Mouse (Mus musculus) MEL (cell line): ENCODE data around the gene Prkch. TPM values are rescaled to one million over a fixed set of nuclear protein-coding genes. Genes with fewer than 3 reads are reported as not detected.

ENCODE experiments used
- DNase-seq: peaks from one replicate; pipeline ENCODE4 v3.0.0; 2011; ENCODE audit warnings: low read depth, low spot score
- H3K27ac ChIP-seq: 2 replicates; pipeline ENCODE4 v1.5.1; 2012; ENCODE audit warnings: low read depth, mild to moderate bottlenecking, control low read depth, low read length, moderate library complexity; ENCODE audit not compliant: control insufficient read depth
- H3K27me3 ChIP-seq, 2 experiments: fragments of 150-350 bp in 1 of 2; sonication (generic) in 1 of 2; 2 replicates each; pipeline ENCODE4 v1.6.1; 2012; ENCODE audit warnings: low read length in 2 of 2, mild to moderate bottlenecking in 2 of 2, improper control_type of control experiment in 1 of 2, moderate library complexity in 1 of 2; ENCODE audit not compliant: insufficient read depth in 2 of 2, control insufficient read depth in 1 of 2
- H3K36me3 ChIP-seq, 2 experiments: 2 replicates each; pipeline ENCODE4 v1.6.1; 2012 to 2014; ENCODE audit warnings: low read length in 2 of 2, improper control_type of control experiment in 1 of 2, inconsistent platforms in 1 of 2, mild to moderate bottlenecking in 1 of 2; ENCODE audit not compliant: insufficient read depth in 2 of 2, control insufficient read depth in 1 of 2
- H3K4me1 ChIP-seq, 2 experiments: fragments of 150-350 bp in 1 of 2; sonication (generic) in 1 of 2; 2 replicates each; pipeline ENCODE4 v1.6.1; 2012; ENCODE audit warnings: low read length in 2 of 2, improper control_type of control experiment in 1 of 2, mild to moderate bottlenecking in 1 of 2; ENCODE audit not compliant: insufficient read depth in 2 of 2, control insufficient read depth in 1 of 2
- H3K4me3 ChIP-seq, 2 experiments: fragments of 150-350 bp in 1 of 2; sonication (generic) in 1 of 2; 2 replicates each; pipeline ENCODE4 v1.5.1; 2012; ENCODE audit warnings: low read depth in 2 of 2, low read length in 2 of 2, mild to moderate bottlenecking in 2 of 2, moderate library complexity in 2 of 2, control low read depth in 1 of 2, improper control_type of control experiment in 1 of 2; ENCODE audit not compliant: control insufficient read depth in 1 of 2, insufficient read depth in 1 of 2
- H3K79me2 ChIP-seq: 2 replicates; pipeline ENCODE4 v1.6.1; 2012; ENCODE audit warnings: mild to moderate bottlenecking, low read length, moderate library complexity; ENCODE audit not compliant: control insufficient read depth, poor library complexity, insufficient read depth
- H3K9ac ChIP-seq: 2 replicates; pipeline ENCODE4 v1.6.1; 2012; ENCODE audit warnings: low read depth, mild to moderate bottlenecking, control low read depth, low read length, moderate library complexity; ENCODE audit not compliant: control insufficient read depth, poor library complexity, severe bottlenecking
- H3K9me3 ChIP-seq: fragments of 150-350 bp; sonication (generic); replicated peaks from 2 replicates; pipeline ENCODE4 v1.6.1; 2012; ENCODE audit warnings: mild to moderate bottlenecking, low read length, improper control_type of control experiment, moderate library complexity; ENCODE audit not compliant: insufficient read depth
- BHLHE40 ChIP-seq: IDR thresholded peaks from 2 replicates; pipeline ENCODE4 v1.6.1; 2012; ENCODE audit warnings: low read depth, mild to moderate bottlenecking, inconsistent platforms, low read length, improper control_type of control experiment, borderline replicate concordance
- CHD2 ChIP-seq: IDR thresholded peaks from 2 replicates; pipeline ENCODE4 v1.6.1; 2011; ENCODE audit warnings: low read length, improper control_type of control experiment
- CTCF ChIP-seq, 3 experiments: IDR thresholded peaks in 2 of 3; conservative IDR thresholded peaks in 1 of 3; 2 replicates each; pipeline ENCODE4 v1.5.1; 2011 to 2012; ENCODE audit warnings: low read length in 3 of 3, low read depth in 2 of 3, mild to moderate bottlenecking in 2 of 3, improper control_type of control experiment in 1 of 3, inconsistent platforms in 1 of 3, mixed read lengths in 1 of 3, moderate library complexity in 1 of 3; ENCODE audit not compliant: control insufficient read depth in 1 of 3, insufficient read depth in 1 of 3, poor library complexity in 1 of 3, severe bottlenecking in 1 of 3
- E2F4 ChIP-seq: IDR thresholded peaks from 2 replicates; pipeline ENCODE4 v1.6.1; 2011; ENCODE audit warnings: low read depth, low read length, improper control_type of control experiment, borderline replicate concordance
- ETS1 ChIP-seq: IDR thresholded peaks from 2 replicates; pipeline ENCODE4 v1.6.1; 2012; ENCODE audit warnings: low read depth, mild to moderate bottlenecking, inconsistent platforms, low read length, improper control_type of control experiment, moderate library complexity
- GABPA ChIP-seq: IDR thresholded peaks from 2 replicates; pipeline ENCODE4 v1.6.1; 2012; ENCODE audit warnings: low read depth, mild to moderate bottlenecking, inconsistent platforms, low read length, improper control_type of control experiment, moderate library complexity
- GATA1 ChIP-seq: IDR thresholded peaks from 2 replicates; pipeline ENCODE4 v1.6.1; 2011; ENCODE audit warnings: low read depth, low read length, improper control_type of control experiment
- HCFC1 ChIP-seq: IDR thresholded peaks from 2 replicates; pipeline ENCODE4 v1.6.1; 2012; ENCODE audit warnings: low read depth, mild to moderate bottlenecking, inconsistent platforms, low read length, improper control_type of control experiment, moderate library complexity
- MEF2A ChIP-seq: IDR thresholded peaks from 2 replicates; pipeline ENCODE4 v1.6.1; 2014; ENCODE audit warnings: low read depth, mild to moderate bottlenecking, inconsistent platforms, low read length, improper control_type of control experiment; ENCODE audit not compliant: poor library complexity, insufficient replicate concordance, severe bottlenecking; ENCODE audit errors: extremely low read depth
- POLR2A ChIP-seq, 2 experiments: IDR thresholded peaks; 2 replicates each; pipeline ENCODE4 v1.6.1; 2011 to 2012; ENCODE audit warnings: low read length in 2 of 2, mild to moderate bottlenecking in 2 of 2, control low read depth in 1 of 2, improper control_type of control experiment in 1 of 2, low read depth in 1 of 2, moderate library complexity in 1 of 2; ENCODE audit not compliant: control insufficient read depth in 1 of 2, insufficient read depth in 1 of 2, poor library complexity in 1 of 2
- RCOR1 ChIP-seq: IDR thresholded peaks from 2 replicates; pipeline ENCODE4 v1.6.1; 2012; ENCODE audit warnings: low read depth, mild to moderate bottlenecking, inconsistent platforms, low read length, improper control_type of control experiment
- TAL1 ChIP-seq: IDR thresholded peaks from 2 replicates; pipeline ENCODE4 v1.6.1; 2012; ENCODE audit warnings: mild to moderate bottlenecking, inconsistent platforms, low read length, moderate library complexity, mixed read lengths
- TCF12 ChIP-seq: IDR thresholded peaks from 2 replicates; pipeline ENCODE4 v1.6.1; 2014; ENCODE audit warnings: low read depth, mild to moderate bottlenecking, inconsistent platforms, low read length, improper control_type of control experiment, moderate library complexity
- USF2 ChIP-seq, 2 experiments: IDR thresholded peaks; 2 replicates each; pipeline ENCODE4 v1.6.1; 2011 to 2012; ENCODE audit warnings: improper control_type of control experiment in 2 of 2, low read length in 2 of 2, borderline replicate concordance in 1 of 2, inconsistent platforms in 1 of 2, low read depth in 1 of 2, mild to moderate bottlenecking in 1 of 2; ENCODE audit not compliant: insufficient read depth in 1 of 2
- polyA plus RNA-seq, 2 experiments: library from polyadenylated mRNA; stranded (reverse) in 1 of 2; unstranded in 1 of 2; fragments of >175 nt in 1 of 2; fragments of >200 nt in 1 of 2; gene quantifications; 2 replicates each; pipeline versions ENCODE4 v1.2.1 to v1.2.4; 2012; ENCODE audit warnings: low replicate concordance in 2 of 2, low read depth in 1 of 2; ENCODE audit not compliant: insufficient read length in 2 of 2, insufficient read depth in 1 of 2, missing spikeins in 1 of 2
- total RNA-seq: library from RNA; depleted of rRNA; stranded (reverse); fragments of 300-350 nt; gene quantifications from 2 replicates; pipeline ENCODE4 v1.2.3, GENCODE M21; 2012

Gene Prkch
- total and polyA plus RNA-seq, 3 experiments, result not detected

DNA sequence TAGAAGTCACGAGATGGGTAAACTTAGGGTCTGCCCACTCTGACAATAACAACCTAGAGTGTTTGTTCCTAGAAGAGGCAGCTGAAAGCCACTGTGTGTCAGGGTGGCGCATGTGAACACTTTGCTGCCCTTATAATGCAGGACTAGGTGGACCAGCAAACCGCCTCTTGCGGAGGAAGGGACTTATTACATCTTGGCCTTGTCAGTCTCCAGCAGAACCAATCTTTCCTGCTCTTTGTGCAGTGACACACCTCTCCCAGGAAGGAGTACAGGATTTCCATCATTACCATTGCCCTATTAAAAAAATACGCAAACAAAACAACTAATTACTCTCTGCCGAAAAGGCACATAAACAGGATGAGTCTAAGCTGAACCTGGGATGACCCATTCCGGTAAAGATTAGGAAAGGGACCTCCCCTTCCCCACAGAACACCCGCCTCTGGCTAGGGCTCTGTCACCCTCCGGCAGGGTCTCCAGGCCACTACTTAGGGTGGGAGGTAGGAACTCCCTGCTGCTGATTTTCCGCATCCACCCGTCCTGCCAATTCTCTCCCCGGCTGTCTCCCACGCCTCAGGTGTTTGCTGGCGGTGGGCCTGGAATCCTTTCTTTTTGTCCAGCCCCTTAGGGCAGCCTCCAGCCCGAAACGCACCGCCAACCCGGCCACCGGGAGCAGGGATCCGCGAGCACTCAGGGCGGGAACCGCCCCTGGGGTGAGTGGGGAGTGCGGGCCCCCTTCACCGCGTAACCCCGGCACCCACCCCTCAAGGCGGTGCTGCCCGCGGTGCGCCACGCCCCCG is 585 bp upstream of the Prkch start:
- Histone ChIP-seq H3K4me1 (no peaks in the 10 kb centered on the region), H3K27me3 (no peaks in the 10 kb centered on the region)
- DNase-seq, result no peak
- TF ChIP-seq MEF2A (no peak), RCOR1 (no peak), TCF12 (no peak), BHLHE40 (no peak), CTCF (IDR thresholded peaks at IDR 0.05 in 2 of 3, conservative IDR thresholded peaks at IDR 0.05 in 1 of 3; ENCODE audit: control insufficient read depth in 1 of 3, insufficient read depth in 1 of 3, low read depth in 2 of 3, low read length in 3 of 3, poor library complexity in 1 of 3, severe bottlenecking in 1 of 3) (no peak)
- TF ChIP-seq, all 39 proteins: peak for 0
- Histone ChIP-seq H3K9me3 (no peaks in the 10 kb centered on the region), H3K9ac (no peak overlapping the region), H3K79me2 (no peaks in the 10 kb centered on the region), H3K4me3 (no peak overlapping the region), H3K27ac (no peak overlapping the region), H3K36me3 (no peaks in the 10 kb centered on the region)

GRCm38 (mm10) chr12:73585241-73585801 is 725 bp downstream of the Prkch start:
- Histone ChIP-seq H3K36me3 (no peaks in the 10 kb centered on the region), H3K4me3 (no peak overlapping the region), H3K27me3 (no peaks in the 10 kb centered on the region), H3K9me3 (no peaks in the 10 kb centered on the region), H3K9ac (no peak overlapping the region), H3K27ac (no peak overlapping the region), H3K4me1 (no peaks in the 10 kb centered on the region), H3K79me2 (no peaks in the 10 kb centered on the region)
- TF ChIP-seq USF2 (IDR thresholded peaks at IDR 0.05; ENCODE audit: borderline replicate concordance in 1 of 2, insufficient read depth in 1 of 2, low read depth in 1 of 2, low read length in 2 of 2), result no peak
- no peak for TF ChIP-seq TCF12
- TF ChIP-seq TAL1, result no peak
- no peak for TF ChIP-seq GATA1
- TF ChIP-seq MEF2A, result no peak
- no peak for TF ChIP-seq CHD2
- no peak for TF ChIP-seq ETS1
- no peak for TF ChIP-seq GABPA
- TF ChIP-seq E2F4, result no peak
- no peak for TF ChIP-seq HCFC1
- TF ChIP-seq POLR2A (IDR thresholded peaks at IDR 0.05; ENCODE audit: control insufficient read depth in 1 of 2, insufficient read depth in 1 of 2, low read depth in 1 of 2, low read length in 2 of 2, poor library complexity in 1 of 2), result no peak
- DNase-seq, result no peak
